Mouse (Mus musculus): ENCODE measurements at regions not wholly inside any gene's neighbourhood (a gene's known extent, or its start where the extent isn't known, plus 50 kb on each side); places are given as distances from the start of the nearest gene placed in this dataset.
"Not testable (repeated sequence)": the region's sequence is repeated elsewhere in the genome, so short reads cannot be mapped to it uniquely, and the experiment has no call there.

GRCm38 (mm10) chr3:5806947-5807575 is 56.5 kb downstream of the Gm8797 start:
- Histone ChIP-seq H3K4me3 (replicated peaks) (no peak overlapping the region), H3K36me3 (no peaks in the 10 kb centered on the region), H3K27me3 (no peaks in the 10 kb centered on the region), H3K27ac (replicated peaks) (no peak overlapping the region), H3K9ac (no peak overlapping the region), H3K9me3 (replicated peaks) (no peaks in the 10 kb centered on the region), H3K4me1 (no peaks in the 10 kb centered on the region), H3K4me2 (replicated peaks) (no peak overlapping the region)
- no peak for ATAC-seq (ENCODE audit: insufficient number of reproducible peaks, low FRiP score, low TSS enrichment, low read depth)
- WGBS: 87% methylated on average over 2 of the region's 2 CpGs

GRCm38 (mm10) chr3:5811071-5811590 is 60.5 kb downstream of the Gm8797 start:
- Histone ChIP-seq H3K9me3 (replicated peaks) (no peaks in the 10 kb centered on the region), H3K9ac (no peak overlapping the region), H3K36me3 (no peaks in the 10 kb centered on the region), H3K4me3 (replicated peaks) (no peak overlapping the region), H3K4me2 (replicated peaks) (no peak overlapping the region), H3K27ac (replicated peaks) (no peak overlapping the region), H3K4me1 (no peaks in the 10 kb centered on the region), H3K27me3 (no peaks in the 10 kb centered on the region)
- 52% methylated on average over 3 of the region's 3 CpGs for WGBS
- no peak for ATAC-seq (ENCODE audit: insufficient number of reproducible peaks, low FRiP score, low TSS enrichment, low read depth)

GRCm38 (mm10) chr3:5820243-5820642 is 69.6 kb downstream of the Gm8797 start:
- H3K4me2 ChIP-seq (replicated peaks); H3K27me3 ChIP-seq; H3K4me3 ChIP-seq (replicated peaks); H3K4me1 ChIP-seq; H3K36me3 ChIP-seq; H3K9me3 ChIP-seq (replicated peaks); ATAC-seq (ENCODE audit: insufficient number of reproducible peaks, low FRiP score, low TSS enrichment, low read depth); H3K9ac ChIP-seq; H3K27ac ChIP-seq (replicated peaks): not testable (repeated sequence)
- WGBS: 77% methylated on average over 7 of the region's 7 CpGs

- not testable (repeated sequence) for H3K4me1 ChIP-seq; ATAC-seq (ENCODE audit: insufficient number of reproducible peaks, low FRiP score, low TSS enrichment, low read depth); H3K36me3 ChIP-seq; H3K9me3 ChIP-seq (replicated peaks); H3K27me3 ChIP-seq; H3K9ac ChIP-seq; H3K4me2 ChIP-seq (replicated peaks); H3K27ac ChIP-seq (replicated peaks); H3K4me3 ChIP-seq (replicated peaks)
- WGBS: 27% methylated on average over 20 of the region's 20 CpGs
These were observed 109.6 kb downstream of the Gm8797 start for GRCm38 (mm10) chr3:5860237-5860636.

- no peaks in the 10 kb centered on the region for H3K9me3 ChIP-seq (replicated peaks)
- H3K36me3 ChIP-seq: no peaks in the 10 kb centered on the region
- no peak overlapping the region for H3K4me3 ChIP-seq (replicated peaks)
- no peak overlapping the region for H3K4me2 ChIP-seq (replicated peaks)
- H3K27me3 ChIP-seq: no peaks in the 10 kb centered on the region
- H3K9ac ChIP-seq: no peak overlapping the region
- H3K27ac ChIP-seq (replicated peaks): no peak overlapping the region
- WGBS: 46% methylated on average over 2 of the region's 2 CpGs
- H3K4me1 ChIP-seq: no peaks in the 10 kb centered on the region
- no peak for ATAC-seq (ENCODE audit: insufficient number of reproducible peaks, low FRiP score, low TSS enrichment, low read depth)
These were observed 119.8 kb downstream of the Gm8797 start for GRCm38 (mm10) chr3:5870407-5870806.

- H3K4me3 ChIP-seq (replicated peaks): no peak overlapping the region
- no peaks in the 10 kb centered on the region for H3K27me3 ChIP-seq
- no peaks in the 10 kb centered on the region for H3K9me3 ChIP-seq (replicated peaks)
- H3K9ac ChIP-seq: no peak overlapping the region
- H3K27ac ChIP-seq (replicated peaks): no peak overlapping the region
- no peak for ATAC-seq (ENCODE audit: insufficient number of reproducible peaks, low FRiP score, low TSS enrichment, low read depth)
- H3K4me2 ChIP-seq (replicated peaks): no peak overlapping the region
- H3K4me1 ChIP-seq: no peaks in the 10 kb centered on the region
- no peaks in the 10 kb centered on the region for H3K36me3 ChIP-seq
These were observed 128.5 kb downstream of the Gm8797 start for GRCm38 (mm10) chr3:5879113-5879512.

- H3K4me1 ChIP-seq: no peaks in the 10 kb centered on the region
- H3K9me3 ChIP-seq (replicated peaks): no peaks in the 10 kb centered on the region
- ATAC-seq (ENCODE audit: insufficient number of reproducible peaks, low FRiP score, low TSS enrichment, low read depth): no peak
- H3K27ac ChIP-seq (replicated peaks): no peak overlapping the region
- 70% methylated on average over 1 of the region's 1 CpGs for WGBS
- no peak overlapping the region for H3K4me2 ChIP-seq (replicated peaks)
- no peaks in the 10 kb centered on the region for H3K36me3 ChIP-seq
- no peak overlapping the region for H3K9ac ChIP-seq
- no peak overlapping the region for H3K4me3 ChIP-seq (replicated peaks)
- no peaks in the 10 kb centered on the region for H3K27me3 ChIP-seq
These were observed 166.9 kb downstream of the Gm8797 start for GRCm38 (mm10) chr3:5917536-5917935.

- H3K9me3 ChIP-seq (replicated peaks); H3K27me3 ChIP-seq; H3K4me3 ChIP-seq (replicated peaks); H3K4me1 ChIP-seq; ATAC-seq (ENCODE audit: insufficient number of reproducible peaks, low FRiP score, low TSS enrichment, low read depth); H3K9ac ChIP-seq; H3K4me2 ChIP-seq (replicated peaks); H3K27ac ChIP-seq (replicated peaks); H3K36me3 ChIP-seq: not testable (repeated sequence)
- 95% methylated on average over 11 of the region's 11 CpGs for WGBS
These were observed 199.6 kb downstream of the Gm8797 start for GRCm38 (mm10) chr3:5950243-5950642.

GRCm38 (mm10) chr3:5989011-5989645 is 238.5 kb downstream of the Gm8797 start:
- not testable (repeated sequence) for H3K36me3 ChIP-seq; H3K4me1 ChIP-seq; H3K27me3 ChIP-seq; ATAC-seq (ENCODE audit: insufficient number of reproducible peaks, low FRiP score, low TSS enrichment, low read depth); H3K9ac ChIP-seq; H3K4me3 ChIP-seq (replicated peaks); H3K4me2 ChIP-seq (replicated peaks); H3K9me3 ChIP-seq (replicated peaks); H3K27ac ChIP-seq (replicated peaks)
- WGBS: 74% methylated on average over 5 of the region's 5 CpGs

GRCm38 (mm10) chr3:6004423-6004822 is 253.8 kb downstream of the Gm8797 start:
- Histone ChIP-seq H3K9me3 (replicated peaks) (no peaks in the 10 kb centered on the region), H3K4me1 (no peaks in the 10 kb centered on the region), H3K27me3 (no peaks in the 10 kb centered on the region), H3K36me3 (no peaks in the 10 kb centered on the region), H3K9ac (no peak overlapping the region), H3K4me2 (replicated peaks) (no peak overlapping the region), H3K4me3 (replicated peaks) (no peak overlapping the region), H3K27ac (replicated peaks) (no peak overlapping the region)
- 83% methylated on average over 1 of the region's 1 CpGs for WGBS
- no peak for ATAC-seq (ENCODE audit: insufficient number of reproducible peaks, low FRiP score, low TSS enrichment, low read depth)

- Histone ChIP-seq H3K4me1 (no peaks in the 10 kb centered on the region), H3K27me3 (no peaks in the 10 kb centered on the region), H3K36me3 (no peaks in the 10 kb centered on the region), H3K4me2 (replicated peaks) (no peak overlapping the region), H3K27ac (replicated peaks) (no peak overlapping the region), H3K4me3 (replicated peaks) (no peak overlapping the region), H3K9me3 (replicated peaks) (no peaks in the 10 kb centered on the region), H3K9ac (no peak overlapping the region)
- no peak for ATAC-seq (ENCODE audit: insufficient number of reproducible peaks, low FRiP score, low TSS enrichment, low read depth)
- 35% methylated on average over 1 of the region's 1 CpGs for WGBS
These were observed 268.1 kb downstream of the Gm8797 start for GRCm38 (mm10) chr3:6018749-6019148.

- not testable (repeated sequence) for H3K27ac ChIP-seq (replicated peaks); H3K9me3 ChIP-seq (replicated peaks); ATAC-seq (ENCODE audit: insufficient number of reproducible peaks, low FRiP score, low TSS enrichment, low read depth); H3K4me2 ChIP-seq (replicated peaks); H3K27me3 ChIP-seq; H3K9ac ChIP-seq; H3K36me3 ChIP-seq; H3K4me1 ChIP-seq; H3K4me3 ChIP-seq (replicated peaks)
- WGBS: 64% methylated on average over 3 of the region's 3 CpGs
These were observed 290.7 kb downstream of the Gm8797 start for GRCm38 (mm10) chr3:6041325-6041724.
